Mouse (Mus musculus): ENCODE data around the gene Sowahd. TPM values are rescaled to one million over a fixed set of nuclear protein-coding genes. Genes with fewer than 3 reads are reported as not detected.
A peak's percentile ranks its signal among the peaks of the same experiment; 100 is the strongest.
"Not testable (repeated sequence)": the region's sequence is repeated elsewhere in the genome, so short reads cannot be mapped to it uniquely, and the experiment has no call there.

Sowahd gene
- polyA plus RNA-seq, 1 experiment: not detected

DNA sequence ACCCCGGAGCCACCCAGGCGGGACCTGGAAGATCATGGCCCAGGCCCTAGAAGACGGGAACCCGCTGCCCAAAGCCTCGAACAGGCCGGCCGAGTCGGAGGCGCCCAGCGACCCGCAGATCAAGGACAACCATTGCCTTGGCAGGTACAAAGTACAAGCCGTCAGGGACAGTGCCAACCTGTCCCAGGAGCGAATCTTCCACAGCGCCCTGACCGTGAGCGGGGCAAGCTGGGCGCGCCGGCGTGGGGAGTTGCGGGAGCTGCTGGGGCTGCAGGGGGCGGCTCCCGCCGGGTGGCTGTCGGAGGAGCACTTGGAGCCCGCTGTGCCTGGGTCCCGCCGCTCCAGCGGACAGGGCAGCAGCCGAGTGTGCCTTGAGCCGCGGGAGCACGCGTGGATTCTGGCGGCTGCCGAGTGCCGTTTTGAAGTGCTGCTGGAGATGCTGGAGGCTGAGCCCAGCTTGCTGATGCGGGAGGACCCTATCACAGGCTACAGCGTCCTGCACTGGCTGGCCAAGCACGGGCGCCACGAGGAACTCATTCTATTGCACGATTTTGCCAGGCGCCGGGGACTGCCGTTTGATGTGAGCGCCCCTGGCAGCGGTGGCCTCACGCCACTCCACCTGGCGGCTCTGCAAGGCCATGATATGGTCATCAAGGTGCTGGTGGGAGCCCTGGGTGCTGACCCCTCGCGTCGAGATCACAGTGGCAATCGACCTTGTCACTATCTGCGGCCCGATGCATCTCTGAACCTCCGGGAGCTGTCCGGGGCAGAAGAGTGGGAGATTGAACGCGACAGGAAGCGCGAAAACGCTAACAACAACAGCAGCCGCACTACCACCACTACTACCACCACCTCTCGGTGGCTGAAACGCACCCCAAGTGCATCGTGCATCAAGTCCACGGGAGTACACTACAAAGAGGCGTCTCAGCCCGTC lies 512 bp downstream of the Sowahd start:
- Histone ChIP-seq H3K4me1 (ENCODE audit: control insufficient read depth, insufficient read depth, low read length) (peaks cover 2% of the 10 kb centered on the region; the same call in 1 of the 2 replicates), H3K4me3 (replicated peaks; ENCODE audit: control insufficient read depth, low read depth, low read length) (peak overlapping the region; percentile 44), H3K27ac (ENCODE audit: control insufficient read depth, insufficient read depth, low read depth, low read length, poor library complexity) (no peak overlapping the region)
- 13% methylated on average over 67 of the region's 70 CpGs for WGBS
- TF ChIP-seq CTCF (IDR thresholded peaks at IDR 0.05; ENCODE audit: control insufficient read depth, insufficient read depth, low read length) (no peak), POLR2A (IDR thresholded peaks at IDR 0.05; ENCODE audit: borderline replicate concordance, control insufficient read depth, low read depth, low read length) (no peak)

DNA sequence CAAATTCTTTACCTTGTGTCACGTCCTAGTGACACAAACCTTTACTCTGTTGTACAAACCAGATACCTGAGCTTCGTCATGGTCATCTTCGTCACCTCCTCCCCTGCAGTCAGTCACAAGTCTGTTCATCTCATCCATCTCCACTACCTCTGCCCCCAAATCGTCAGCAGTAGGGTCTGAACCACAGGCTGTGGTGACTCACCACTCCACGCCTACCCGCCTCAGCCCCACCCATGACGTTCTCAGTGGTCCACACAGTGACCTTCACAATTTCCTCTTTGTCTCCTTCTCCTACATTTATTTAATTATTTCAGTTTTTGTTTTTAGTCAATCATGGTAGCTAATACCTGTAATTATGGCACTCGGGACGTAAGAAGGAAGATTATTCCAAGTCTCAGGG lies 15.3 kb downstream of the Sowahd start:
- no peaks in the 10 kb centered on the region for H3K4me1 ChIP-seq (ENCODE audit: control insufficient read depth, insufficient read depth, low read length)
- H3K4me3 ChIP-seq (replicated peaks; ENCODE audit: control insufficient read depth, low read depth, low read length): no peak overlapping the region
- TF ChIP-seq CTCF (IDR thresholded peaks at IDR 0.05; ENCODE audit: control insufficient read depth, insufficient read depth, low read length) (no peak), POLR2A (IDR thresholded peaks at IDR 0.05; ENCODE audit: borderline replicate concordance, control insufficient read depth, low read depth, low read length) (no peak)
- H3K27ac ChIP-seq (ENCODE audit: control insufficient read depth, insufficient read depth, low read depth, low read length, poor library complexity): no peak overlapping the region
- 52% methylated on average over 9 of the region's 9 CpGs for WGBS

DNA sequence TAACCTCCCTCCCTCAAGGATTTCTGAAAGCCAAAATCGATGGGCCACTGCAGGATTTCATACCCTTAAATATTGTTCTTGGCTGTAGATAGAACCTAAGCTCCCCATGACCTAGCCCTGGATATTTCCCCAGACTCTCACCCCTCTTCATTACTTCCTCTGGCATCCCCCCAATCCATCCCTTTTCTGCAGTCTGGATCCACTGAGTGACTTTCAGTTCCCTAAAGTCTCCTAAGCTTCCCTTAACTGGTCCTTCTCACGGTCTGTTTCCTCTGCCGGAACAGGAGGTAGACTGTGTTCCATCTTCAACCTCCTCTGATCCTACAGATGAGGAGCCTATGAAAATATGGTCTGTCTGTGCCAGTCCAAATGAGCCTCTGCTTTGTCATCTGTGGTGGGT lies 18.7 kb downstream of the Sowahd start:
- Histone ChIP-seq H3K4me3 (replicated peaks; ENCODE audit: control insufficient read depth, low read depth, low read length) (no peak overlapping the region), H3K27ac (ENCODE audit: control insufficient read depth, insufficient read depth, low read depth, low read length, poor library complexity) (no peak overlapping the region), H3K4me1 (ENCODE audit: control insufficient read depth, insufficient read depth, low read length) (no peaks in the 10 kb centered on the region; the same call in 1 of the 2 replicates)
- 39% methylated on average over 3 of the region's 3 CpGs for WGBS
- TF ChIP-seq CTCF (IDR thresholded peaks at IDR 0.05; ENCODE audit: control insufficient read depth, insufficient read depth, low read length) (no peak), POLR2A (IDR thresholded peaks at IDR 0.05; ENCODE audit: borderline replicate concordance, control insufficient read depth, low read depth, low read length) (no peak)

DNA sequence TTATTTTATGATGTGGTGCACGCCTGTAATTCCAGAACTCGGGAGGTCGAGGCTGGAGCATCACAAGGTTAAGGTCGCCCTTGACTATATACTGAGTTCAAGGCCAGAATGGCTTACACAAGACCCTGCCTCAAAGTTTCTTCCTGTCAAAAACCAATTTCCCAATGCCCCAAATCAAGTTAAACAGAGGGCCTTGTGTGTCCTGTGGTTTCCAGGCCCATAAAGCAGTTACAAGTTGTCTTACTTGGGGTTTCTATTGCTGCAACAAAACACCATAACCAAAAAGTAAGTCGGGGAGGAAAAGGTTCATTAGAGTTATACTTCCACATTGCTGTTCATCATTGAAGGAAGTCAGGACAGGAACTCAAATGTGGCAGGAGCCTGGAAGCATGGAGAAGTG lies 20.1 kb downstream of the Sowahd start:
- Histone ChIP-seq H3K27ac (ENCODE audit: control insufficient read depth, insufficient read depth, low read depth, low read length, poor library complexity) (no peak overlapping the region), H3K4me1 (ENCODE audit: control insufficient read depth, insufficient read depth, low read length) (no peaks in the 10 kb centered on the region; the same call in 1 of the 2 replicates), H3K4me3 (replicated peaks; ENCODE audit: control insufficient read depth, low read depth, low read length) (no peak overlapping the region)
- TF ChIP-seq POLR2A (IDR thresholded peaks at IDR 0.05; ENCODE audit: borderline replicate concordance, control insufficient read depth, low read depth, low read length) (no peak), CTCF (IDR thresholded peaks at IDR 0.05; ENCODE audit: control insufficient read depth, insufficient read depth, low read length) (no peak)
- WGBS: 45% methylated on average over 5 of the region's 5 CpGs

DNA sequence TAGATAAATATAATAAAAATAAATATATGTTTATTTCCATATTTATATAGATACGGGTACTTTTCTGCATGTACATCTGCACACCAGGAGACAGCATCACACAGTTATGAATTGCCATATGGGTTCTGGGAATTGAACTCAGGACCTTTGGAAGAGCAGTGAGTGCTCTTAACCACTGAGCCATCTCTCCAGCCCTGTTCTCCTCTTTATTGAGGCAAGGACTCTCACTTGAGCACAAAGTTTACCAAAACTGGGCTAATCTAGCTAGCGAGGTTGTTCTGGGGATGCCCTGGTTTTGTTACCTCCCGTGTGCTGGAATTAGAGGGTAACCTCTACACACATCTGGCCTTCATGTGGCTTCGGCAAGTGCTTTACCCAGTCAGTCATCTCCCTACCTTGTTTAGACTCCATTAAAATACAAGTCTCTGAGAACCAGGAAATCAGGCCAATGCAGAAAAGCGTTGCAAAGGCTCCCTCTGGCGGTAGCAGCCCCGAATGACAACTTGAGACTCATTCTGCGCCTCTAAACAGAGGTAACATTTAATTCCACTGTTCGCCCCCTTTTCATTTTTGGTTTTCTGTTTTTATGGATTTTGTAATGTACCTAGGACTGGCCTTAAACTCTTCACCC lies 25.7 kb downstream of the Sowahd start:
- no peaks in the 10 kb centered on the region for H3K4me1 ChIP-seq (ENCODE audit: control insufficient read depth, insufficient read depth, low read length)
- H3K27ac ChIP-seq (ENCODE audit: control insufficient read depth, insufficient read depth, low read depth, low read length, poor library complexity): no peak overlapping the region
- no peak overlapping the region for H3K4me3 ChIP-seq (replicated peaks; ENCODE audit: control insufficient read depth, low read depth, low read length)
- TF ChIP-seq POLR2A (IDR thresholded peaks at IDR 0.05; ENCODE audit: borderline replicate concordance, control insufficient read depth, low read depth, low read length) (no peak), CTCF (IDR thresholded peaks at IDR 0.05; ENCODE audit: control insufficient read depth, insufficient read depth, low read length) (peak; percentile 74)
- WGBS: 36% methylated on average over 9 of the region's 9 CpGs

DNA sequence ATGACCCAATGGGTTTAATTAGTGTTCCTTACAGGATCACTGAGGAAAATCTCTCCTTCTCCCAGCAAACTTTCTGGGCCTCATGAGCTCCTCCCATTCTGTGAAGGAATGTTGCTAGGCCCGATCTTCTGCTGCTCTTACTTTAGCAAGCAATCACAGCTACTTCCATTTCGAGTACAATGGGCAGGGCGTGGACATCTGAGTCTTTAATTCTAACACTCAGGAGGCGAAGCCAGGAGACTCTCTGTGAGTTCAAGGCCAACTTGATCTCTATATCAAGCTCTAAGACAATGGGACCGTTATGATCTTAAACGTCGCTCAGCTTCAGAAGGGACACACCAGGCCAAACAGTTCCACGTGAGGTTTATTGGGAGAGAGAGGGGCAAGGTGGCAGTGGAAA lies 28.0 kb downstream of the Sowahd start:
- WGBS: 73% methylated on average over 8 of the region's 8 CpGs
- Histone ChIP-seq H3K4me1 (ENCODE audit: control insufficient read depth, insufficient read depth, low read length) (no peaks in the 10 kb centered on the region), H3K27ac (ENCODE audit: control insufficient read depth, insufficient read depth, low read depth, low read length, poor library complexity) (no peak overlapping the region), H3K4me3 (replicated peaks; ENCODE audit: control insufficient read depth, low read depth, low read length) (no peak overlapping the region)
- no peak for TF ChIP-seq CTCF (IDR thresholded peaks at IDR 0.05; ENCODE audit: control insufficient read depth, insufficient read depth, low read length)
- no peak for TF ChIP-seq POLR2A (IDR thresholded peaks at IDR 0.05; ENCODE audit: borderline replicate concordance, control insufficient read depth, low read depth, low read length)

DNA sequence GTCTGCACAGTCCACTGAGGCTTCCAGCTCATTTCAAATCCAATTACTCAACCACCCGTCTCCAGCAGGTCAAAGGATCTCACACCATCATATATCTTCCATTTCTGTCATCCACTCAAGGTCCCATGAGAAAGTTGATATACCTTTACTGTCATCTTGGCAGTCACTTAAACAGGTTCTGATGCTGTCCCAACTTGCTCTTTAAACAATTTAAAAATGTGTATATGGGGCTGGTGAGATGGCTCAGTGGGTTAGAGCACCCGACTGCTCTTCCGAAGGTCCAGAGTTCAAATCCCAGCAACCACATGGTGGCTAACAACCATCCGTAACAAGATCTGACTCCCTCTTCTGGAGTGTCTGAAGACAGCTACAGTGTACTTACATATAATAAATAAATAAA lies 31.7 kb downstream of the Sowahd start:
- WGBS: 72% methylated on average over 4 of the region's 4 CpGs
- H3K27ac ChIP-seq (ENCODE audit: control insufficient read depth, insufficient read depth, low read depth, low read length, poor library complexity); H3K4me3 ChIP-seq (replicated peaks; ENCODE audit: control insufficient read depth, low read depth, low read length); H3K4me1 ChIP-seq (ENCODE audit: control insufficient read depth, insufficient read depth, low read length): not testable (repeated sequence)

DNA sequence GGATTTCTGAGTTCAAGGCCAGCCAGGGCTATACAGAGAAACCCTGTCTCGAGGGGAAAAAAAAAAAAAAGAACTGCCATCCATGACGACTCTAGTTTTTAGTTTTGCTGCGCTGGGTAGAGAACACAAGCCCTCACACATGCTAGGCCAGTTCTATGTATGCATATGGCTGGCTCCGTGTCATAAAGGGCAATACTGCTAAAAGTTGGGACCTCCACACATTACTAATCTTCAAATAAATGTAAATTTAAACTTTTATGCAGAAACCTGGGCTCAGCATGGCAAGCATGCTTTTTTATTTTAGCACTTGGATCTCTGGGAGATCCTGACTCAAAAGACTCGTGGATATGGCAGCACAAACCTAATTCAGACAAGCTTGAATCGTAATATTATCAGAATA lies 32.5 kb downstream of the Sowahd start:
- Histone ChIP-seq H3K27ac (ENCODE audit: control insufficient read depth, insufficient read depth, low read depth, low read length, poor library complexity) (no peak overlapping the region), H3K4me3 (replicated peaks; ENCODE audit: control insufficient read depth, low read depth, low read length) (no peak overlapping the region), H3K4me1 (ENCODE audit: control insufficient read depth, insufficient read depth, low read length) (no peaks in the 10 kb centered on the region; the same call in 1 of the 2 replicates)
- 67% methylated on average over 6 of the region's 6 CpGs for WGBS
- TF ChIP-seq POLR2A (IDR thresholded peaks at IDR 0.05; ENCODE audit: borderline replicate concordance, control insufficient read depth, low read depth, low read length) (no peak), CTCF (IDR thresholded peaks at IDR 0.05; ENCODE audit: control insufficient read depth, insufficient read depth, low read length) (no peak)

Data from bone marrow, adult 2 months (tissue).